Mouse (Mus musculus) lung, postnatal 0 days (tissue): Measurements from ENCODE around the gene Paqr9. TPM values are rescaled to one million over a fixed set of nuclear protein-coding genes. Genes with fewer than 3 reads are reported as not detected.

ENCODE experiments used
- ATAC-seq: fragments of 200-750 bp; cut with Nextera tagmentation; 2 replicates; pipeline ENCODE4 v1.8.0; 2017; ENCODE audit warnings: moderate library complexity
- DNase-seq: peaks from one replicate; pipeline ENCODE4 v3.0.0-alpha.2; 2016; ENCODE audit warnings: low spot score
- H3K27ac ChIP-seq: fragments of 300-500 bp; sonication (generic); 2 replicates; pipeline ENCODE4 v1.5.1; 2014; ENCODE audit warnings: antibody characterized with exemption, mild to moderate bottlenecking, low read length, mixed read lengths
- H3K27me3 ChIP-seq: fragments of 300-500 bp; sonication (generic); replicated peaks from 2 replicates; pipeline ENCODE4 v1.6.1; 2014; ENCODE audit warnings: low read length, mixed read lengths; ENCODE audit not compliant: insufficient read depth
- H3K36me3 ChIP-seq: fragments of 300-500 bp; sonication (generic); 2 replicates; pipeline ENCODE4 v1.6.1; 2014; ENCODE audit warnings: low read length, mixed read lengths; ENCODE audit not compliant: insufficient read depth
- H3K4me1 ChIP-seq: fragments of 300-500 bp; sonication (generic); 2 replicates; pipeline ENCODE4 v1.6.1; 2014; ENCODE audit warnings: antibody characterized with exemption, low read depth, low read length, mixed read lengths; ENCODE audit not compliant: insufficient read depth
- H3K4me2 ChIP-seq: fragments of 300-500 bp; sonication (generic); replicated peaks from 2 replicates; pipeline ENCODE4 v1.6.1; 2014; ENCODE audit warnings: low read depth, mild to moderate bottlenecking, low read length, moderate library complexity, mixed read lengths
- H3K4me3 ChIP-seq: fragments of 300-500 bp; sonication (generic); 2 replicates; pipeline ENCODE4 v1.5.1; 2014; ENCODE audit warnings: low read depth, low read length
- H3K9ac ChIP-seq: fragments of 300-500 bp; sonication (generic); replicated peaks from 2 replicates; pipeline ENCODE4 v1.6.1; 2014; ENCODE audit warnings: low read depth, mild to moderate bottlenecking
- H3K9me3 ChIP-seq: fragments of 300-500 bp; sonication (generic); 2 replicates; pipeline ENCODE4 v1.6.1; 2016; ENCODE audit warnings: low read length, mixed read lengths
- CTCF ChIP-seq: IDR thresholded peaks from 2 replicates; pipeline ENCODE4 v1.5.1; 2016; ENCODE audit warnings: antibody characterized with exemption, mild to moderate bottlenecking
- EP300 ChIP-seq: IDR thresholded peaks from 2 replicates; pipeline ENCODE4 v1.6.1; 2016; ENCODE audit warnings: antibody characterized with exemption, mild to moderate bottlenecking, control low read depth
- WGBS: fragments of 180-500 bp; shearing (Covaris S2); extraction: QIAGEN DNeasy Blood & Tissue Kit; methylation state at CpG from one replicate; pipeline ENCODE4 v1.1.7; 2014; 5-methylcytosine and 5-hydroxymethylcytosine counted together
- polyA plus RNA-seq: library from polyadenylated mRNA; unstranded; fragments of >200 nt; fragmentation: Nextera tagmentation; extraction: Ambion mirVana; gene quantifications from 2 replicates; pipeline ENCODE4 v1.2.1, GENCODE M21; 2015

Paqr9 gene
- polyA plus RNA-seq, 1 experiment from 2014 or later = 0.16 TPM

DNA sequence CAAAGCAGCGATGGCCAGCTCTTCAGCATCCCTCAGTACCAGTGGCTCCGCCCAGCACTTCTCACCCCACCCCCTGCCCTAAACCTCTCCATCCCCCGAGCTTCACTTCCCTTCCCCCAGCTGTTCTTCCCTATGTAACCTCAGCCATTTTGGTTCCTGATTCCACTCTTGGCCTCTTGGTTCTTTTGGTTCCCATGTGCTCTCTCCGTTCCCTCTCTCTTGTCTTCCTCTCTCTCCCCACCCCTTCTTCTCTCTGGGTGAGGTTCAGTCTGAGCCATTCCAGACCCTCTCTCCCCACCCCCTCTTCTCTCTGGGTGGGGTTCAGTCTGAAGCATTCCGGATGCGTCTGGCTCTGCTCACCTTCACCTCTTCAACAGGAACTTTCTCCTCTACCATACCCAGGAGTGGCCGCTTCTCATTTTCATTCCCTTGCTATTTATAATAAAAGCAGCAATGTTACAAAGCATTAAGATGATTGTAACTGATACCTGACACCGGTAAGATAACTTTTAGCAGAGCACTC lies 52.9 kb downstream of the Paqr9 start:
- H3K4me3 ChIP-seq = no peak overlapping the region
- 79% methylated on average over 8 of the region's 8 CpGs for WGBS
- no peaks in the 10 kb centered on the region for H3K9me3 ChIP-seq
- H3K4me2 ChIP-seq = no peak overlapping the region
- no peak for TF ChIP-seq EP300
- TF ChIP-seq CTCF = no peak
- no peaks in the 10 kb centered on the region for H3K36me3 ChIP-seq
- H3K27ac ChIP-seq = no peak overlapping the region
- H3K9ac ChIP-seq = no peak overlapping the region
- ATAC-seq (no peak), DNase-seq (no peak)
- H3K27me3 ChIP-seq = no peaks in the 10 kb centered on the region
- H3K4me1 ChIP-seq = no peaks in the 10 kb centered on the region

- Histone ChIP-seq H3K4me1 (no peaks in the 10 kb centered on the region), H3K27ac (no peak overlapping the region), H3K36me3 (no peaks in the 10 kb centered on the region), H3K4me2 (no peak overlapping the region; the same call in 1 of the 2 replicates), H3K27me3 (no peaks in the 10 kb centered on the region), H3K4me3 (no peak overlapping the region), H3K9ac (no peak overlapping the region), H3K9me3 (no peaks in the 10 kb centered on the region)
- ATAC-seq (no peak), DNase-seq (peak; percentile 5)
- WGBS = 19% methylated on average over 9 of the region's 9 CpGs
- no peak for TF ChIP-seq EP300
- no peak for TF ChIP-seq CTCF
Observed at GRCm38 (mm10) chr9:95613426-95614127, 54.1 kb downstream of the Paqr9 start.

- DNase-seq (peak; percentile 20), ATAC-seq (no peak)
- Histone ChIP-seq H3K4me2 (no peak overlapping the region), H3K27ac (no peak overlapping the region), H3K27me3 (no peaks in the 10 kb centered on the region), H3K4me1 (no peaks in the 10 kb centered on the region), H3K36me3 (no peaks in the 10 kb centered on the region), H3K9me3 (no peaks in the 10 kb centered on the region), H3K4me3 (no peak overlapping the region), H3K9ac (no peak overlapping the region)
- 72% methylated on average over 14 of the region's 14 CpGs for WGBS
- no peak for TF ChIP-seq CTCF
- no peak for TF ChIP-seq EP300
Observed at GRCm38 (mm10) chr9:95614861-95615615, 55.6 kb downstream of the Paqr9 start.

- no peaks in the 10 kb centered on the region for H3K36me3 ChIP-seq
- WGBS = 76% methylated on average over 3 of the region's 3 CpGs
- no peaks in the 10 kb centered on the region for H3K4me1 ChIP-seq
- DNase-seq (no peak), ATAC-seq (no peak)
- no peak overlapping the region for H3K27ac ChIP-seq
- no peak overlapping the region for H3K4me3 ChIP-seq
- TF ChIP-seq CTCF (no peak), EP300 (no peak)
- H3K27me3 ChIP-seq = no peaks in the 10 kb centered on the region
- no peak overlapping the region for H3K4me2 ChIP-seq
- no peak overlapping the region for H3K9ac ChIP-seq
- no peaks in the 10 kb centered on the region for H3K9me3 ChIP-seq
Observed at GRCm38 (mm10) chr9:95615961-95616360, 56.5 kb downstream of the Paqr9 start.

Other genes with a start within 250 kb of the Paqr9 start
- gene Chst2, start 152.9 kb upstream of the Paqr9 start, polyA plus RNA-seq = 11.4 and 14.7 TPM in 2 replicates
- gene U2surp, start 47.7 kb upstream of the Paqr9 start, polyA plus RNA-seq = 73.2 and 84.4 TPM in 2 replicates
- gene Pcolce2, start 77.9 kb downstream of the Paqr9 start, polyA plus RNA-seq = 45.7 and 52.1 TPM in 2 replicates
- gene Trpc1, start 190.7 kb downstream of the Paqr9 start, polyA plus RNA-seq = 4.7 and 4.9 TPM in 2 replicates